Comparison of ENCODE assay signal across 18 mouse cellular contexts in genomic region chr3:52926549-52926948, GRCm38 (mm10).
A peak's percentile ranks its signal among the peaks of the same experiment; 100 is the strongest.
DNase-seq lines count a peak whose midpoint lies in the region.
"Had no signal": no experiment of that assay in that cellular context is flagged by ENCODE, and none has a peak within 500 bp of the region (broad histone marks: within the 10 kb centered on the region; RNA-seq: fewer than 3 reads in every experiment).

No protein-coding gene starts in this region.

- peak; percentile 21 to 35 for DNase-seq in cerebellum, postnatal 10 days
- no peak for DNase-seq in cerebellum, adult 9-11 months
- DNase-seq in kidney, postnatal 25 days: peak; percentile 10 to 47
- DNase-seq in kidney, adult 8-10 months: no peak
- DNase-seq in spleen, adult 12 weeks (ENCODE audit: low spot score): peak; percentile 4
- DNase-seq in spleen, adult 18-20 months: no peak
- DNase-seq in splenic B cell, adult 2 months (ENCODE audit: low read depth, low spot score): peak; percentile 37
- no peak for DNase-seq in heart, adult 18-20 months
- DNase-seq: adrenal gland, postnatal 25 days; cerebellum, adult 9-10 months; gastrocnemius, postnatal 36 days; lung, adult 2 months; thymus, postnatal 36 days had no signal

- no peaks in the 10 kb centered on the region for H3K36me3 ChIP-seq in splenic B cell, adult 2 months (ENCODE audit: control insufficient read depth, insufficient read depth, low read length, poor library complexity, severe bottlenecking)
- H3K36me3 ChIP-seq: embryonic facial prominence, embryonic 12.5 days; forebrain, embryonic 12.5 days; hindbrain, embryonic 13.5 days; limb, embryonic 12.5 days; liver, embryonic 12.5 days had no signal

- no peaks in the 10 kb centered on the region for H3K27me3 ChIP-seq in splenic B cell, adult 2 months (ENCODE audit: control insufficient read depth, insufficient read depth, low read length, poor library complexity, severe bottlenecking)
- H3K27me3 ChIP-seq: embryonic facial prominence, embryonic 12.5 days; forebrain, embryonic 12.5 days; hindbrain, embryonic 13.5 days; limb, embryonic 12.5 days; liver, embryonic 12.5 days had no signal

Comparison
In these comparisons a context has a peak if more than half of its experiments do, and no peak if none do; other contexts are left out.
1. DNase-seq: peak in cerebellum, postnatal 10 days (2 of 2), kidney, postnatal 25 days (2 of 2), spleen, adult 12 weeks (single experiment) and splenic B cell, adult 2 months (single experiment); none in cerebellum, adult 9-11 months (single experiment), kidney, adult 8-10 months (0 of 2), spleen, adult 18-20 months (0 of 2) and heart, adult 18-20 months (0 of 2).